8 mouse cellular contexts compared by ENCODE assay signal in genomic region chr10:95146491-95146890, GRCm38 (mm10).
A peak's percentile ranks its signal among the peaks of the same experiment; 100 is the strongest.
DNase-seq lines count a peak whose midpoint lies in the region; ATAC-seq and TF ChIP-seq lines count a peak whose summit lies in the region.

No protein-coding gene starts in this region.

- no peaks in the 10 kb centered on the region for H3K36me3 ChIP-seq in small intestine, adult 2 months (ENCODE audit: control insufficient read depth, insufficient read depth, low read length)
- H3K36me3 ChIP-seq in neural tube, embryonic 15.5 days: no peaks in the 10 kb centered on the region

- H3K9ac ChIP-seq in neural tube, embryonic 15.5 days (replicated peaks): no peak overlapping the region

- H3K4me1 ChIP-seq in small intestine, adult 2 months (ENCODE audit: control insufficient read depth, insufficient read depth, insufficient read length, low read length): peaks cover 54% of the 10 kb centered on the region
- H3K4me1 ChIP-seq in neural tube, embryonic 15.5 days: peaks cover 44% of the 10 kb centered on the region

- no peak for ATAC-seq in neural tube, embryonic 15.5 days (ENCODE audit: low FRiP score)

- 10% methylated on average over 5 of the region's 5 CpGs for WGBS in small intestine, adult 2 months
- WGBS in neural tube, embryonic 15.5 days: 54% methylated on average over 5 of the region's 5 CpGs

- H3K27me3 ChIP-seq in small intestine, adult 2 months (ENCODE audit: control insufficient read depth, insufficient read depth, low read length): no peaks in the 10 kb centered on the region
- H3K27me3 ChIP-seq in neural tube, embryonic 15.5 days (replicated peaks): no peaks in the 10 kb centered on the region

- no peak for TF ChIP-seq CTCF in small intestine, adult 2 months (IDR thresholded peaks at IDR 0.05; ENCODE audit: extremely low read depth, insufficient read length, insufficient replicate concordance, low read depth, low read length)

- H3K27ac ChIP-seq in small intestine, adult 2 months (ENCODE audit: insufficient read depth, low read depth, low read length): peak overlapping the region; percentile 89
- no peak overlapping the region for H3K27ac ChIP-seq in neural tube, embryonic 15.5 days (replicated peaks)

- DNase-seq in cerebellum, postnatal 14 days: peak; percentile 10 to 19
- no peak for DNase-seq in cerebellum, adult 11 months
- DNase-seq in urinary bladder, postnatal 36 days (ENCODE audit: low spot score in 2 of 2): peak; percentile 23 to 59
- DNase-seq in urinary bladder, postnatal 10 days (ENCODE audit: low spot score): no peak
- peak; percentile 70 for DNase-seq in kidney, postnatal 10 days
- no peak for DNase-seq in frontal cortex, postnatal 36 days (ENCODE audit: low spot score in 2 of 2)

- TF ChIP-seq POLR2A in small intestine, adult 2 months (IDR thresholded peaks at IDR 0.05; ENCODE audit: low read depth, low read length): no peak

- no peak overlapping the region for H3K4me3 ChIP-seq in small intestine, adult 2 months (ENCODE audit: low read depth, low read length)
- H3K4me3 ChIP-seq in neural tube, embryonic 15.5 days (replicated peaks): no peak overlapping the region

- no peaks in the 10 kb centered on the region for H3K9me3 ChIP-seq in neural tube, embryonic 15.5 days (replicated peaks)

- no peak overlapping the region for H3K4me2 ChIP-seq in neural tube, embryonic 15.5 days

Comparison
In these comparisons a context has a peak if more than half of its experiments do, and no peak if none do; other contexts are left out.
1. DNase-seq: peak in cerebellum, postnatal 14 days (2 of 2), urinary bladder, postnatal 36 days (2 of 2) and kidney, postnatal 10 days (single experiment); none in cerebellum, adult 11 months (single experiment), urinary bladder, postnatal 10 days (single experiment) and frontal cortex, postnatal 36 days (0 of 2).